Mouse (Mus musculus) olfactory bulb, adult 2 months (tissue): ENCODE measurements around the gene Aak1. TPM values are rescaled to one million over a fixed set of nuclear protein-coding genes. Genes with fewer than 3 reads are reported as not detected.

Experiments
- H3K27ac ChIP-seq: fragments of 200-500 bp; 2 replicates; pipeline ENCODE4 v1.5.1; 2012; ENCODE audit warnings: low read depth, low read length; ENCODE audit not compliant: insufficient read depth
- H3K4me1 ChIP-seq: fragments of 200-500 bp; 2 replicates; pipeline ENCODE4 v1.6.1; 2012; ENCODE audit warnings: low read length; ENCODE audit not compliant: control insufficient read depth, insufficient read depth
- H3K4me3 ChIP-seq: fragments of 200-500 bp; 2 replicates; pipeline ENCODE4 v1.5.1; 2012; ENCODE audit warnings: mild to moderate bottlenecking, low read depth, low read length, moderate library complexity; ENCODE audit not compliant: insufficient read depth
- CTCF ChIP-seq: fragments of 200-500 bp; IDR thresholded peaks from 2 replicates; pipeline ENCODE4 v1.5.1; 2012; ENCODE audit warnings: low read depth, mild to moderate bottlenecking, low read length, moderate library complexity; ENCODE audit not compliant: insufficient read depth
- POLR2A ChIP-seq: fragments of 200-500 bp; IDR thresholded peaks from 2 replicates; pipeline ENCODE4 v1.6.1; 2012; ENCODE audit warnings: mild to moderate bottlenecking, low read depth, low read length, moderate library complexity; ENCODE audit not compliant: insufficient read depth
- WGBS: fragments of 180-500 bp; shearing (Covaris S2); methylation state at CpG from one replicate; pipeline ENCODE4 v1.1.7; 2018; 5-methylcytosine and 5-hydroxymethylcytosine counted together
- polyA plus RNA-seq: library from polyadenylated mRNA; stranded (reverse); fragments of >200 nt; gene quantifications from 2 replicates; pipeline ENCODE4 v1.2.4, GENCODE M21; 2012; ENCODE audit warnings: low replicate concordance; ENCODE audit not compliant: missing spikeins, insufficient read depth, insufficient read length

Gene Aak1
- polyA plus RNA-seq, 1 experiment = 156 TPM

DNA sequence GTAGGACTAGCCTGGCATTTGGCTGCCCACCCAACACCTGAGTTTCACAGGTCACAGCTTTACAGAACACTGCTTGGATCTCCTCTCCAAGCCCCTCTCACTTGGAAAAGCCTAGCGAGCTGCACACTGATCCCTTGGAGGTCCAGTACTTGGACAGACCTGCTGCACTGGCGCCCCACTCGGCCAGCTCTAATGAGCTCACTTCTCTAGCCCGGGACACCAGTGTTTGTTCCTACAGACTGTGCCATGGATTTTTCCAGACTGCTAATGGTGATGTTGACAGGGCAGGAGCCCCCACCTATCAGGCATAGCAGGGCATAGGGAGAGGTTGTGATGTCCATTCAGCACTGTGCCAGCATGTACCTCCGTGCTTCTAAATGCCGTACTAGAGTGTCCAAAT, 48.2 kb downstream of the Aak1 start:
- H3K4me1 ChIP-seq = peaks cover 3% of the 10 kb centered on the region; the same call in 1 of the 2 replicates
- WGBS = 77% methylated on average over 6 of the region's 6 CpGs
- TF ChIP-seq POLR2A (no peak), CTCF (no peak)
- H3K4me3 ChIP-seq = no peak overlapping the region
- H3K27ac ChIP-seq = no peak overlapping the region

- Histone ChIP-seq H3K4me1 (peaks cover 6% of the 10 kb centered on the region; the same call in 1 of the 2 replicates), H3K4me3 (no peak overlapping the region), H3K27ac (no peak overlapping the region)
- WGBS = 21% methylated on average over 3 of the region's 3 CpGs
- no peak for TF ChIP-seq CTCF
Observed at GRCm38 (mm10) chr6:86899053-86899452, 49.7 kb downstream of the Aak1 start.

DNA sequence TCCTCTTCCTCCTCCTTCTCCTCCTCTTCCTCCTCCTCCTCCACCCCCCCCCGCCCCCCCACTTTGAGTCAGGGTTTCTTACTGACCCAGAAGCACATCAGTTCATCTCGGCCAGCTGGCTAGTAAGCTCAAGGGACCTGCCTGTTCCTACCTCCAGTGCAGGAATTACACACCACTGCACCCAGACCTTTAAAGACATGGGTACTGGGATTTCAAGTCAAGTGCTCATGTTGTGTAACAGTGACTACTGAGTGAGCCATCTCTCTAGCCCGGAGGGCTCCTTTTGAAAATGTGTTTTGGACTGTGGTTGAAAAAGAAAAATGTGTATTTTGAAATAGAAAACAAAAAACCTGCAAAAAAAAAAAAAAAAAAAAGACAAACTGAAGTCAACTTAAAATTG, 50.6 kb downstream of the Aak1 start:
- 87% methylated on average over 3 of the region's 3 CpGs for WGBS

DNA sequence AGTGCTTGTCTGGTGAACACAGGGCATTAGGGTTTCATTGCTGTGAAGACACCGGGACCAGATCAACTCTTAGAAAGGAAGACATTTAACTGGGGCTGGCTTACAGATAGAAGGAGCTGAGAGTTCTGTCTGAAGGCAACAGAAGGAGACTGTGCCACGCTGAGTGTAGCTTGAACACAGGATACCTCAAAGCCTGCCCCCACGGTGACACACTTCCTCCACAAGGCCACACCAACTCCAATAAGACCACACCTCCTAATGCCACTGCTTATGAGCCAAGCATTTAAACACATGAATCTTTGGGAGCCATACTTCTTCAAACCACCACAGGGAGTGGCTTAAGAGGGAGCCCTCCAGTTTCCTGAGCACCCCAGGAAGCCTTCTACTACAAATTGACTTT, 51.2 kb downstream of the Aak1 start:
- Histone ChIP-seq H3K4me1 (peaks cover 6% of the 10 kb centered on the region; the same call in 1 of the 2 replicates), H3K27ac (no peak overlapping the region), H3K4me3 (no peak overlapping the region)
- no peak for TF ChIP-seq POLR2A
- no peak for TF ChIP-seq CTCF
- 92% methylated on average over 3 of the region's 3 CpGs for WGBS

More for the DNA sequence above, 50.6 kb downstream of the Aak1 start:
- TF ChIP-seq POLR2A (no peak), CTCF (no peak)
- Histone ChIP-seq H3K4me3 (no peak overlapping the region), H3K4me1 (peaks cover 6% of the 10 kb centered on the region; the same call in 1 of the 2 replicates), H3K27ac (no peak overlapping the region)

- TF ChIP-seq POLR2A (no peak), CTCF (no peak)
- 67% methylated on average over 2 of the region's 2 CpGs for WGBS
- peaks cover 2% of the 10 kb centered on the region; the same call in 1 of the 2 replicates for H3K4me1 ChIP-seq
Observed at GRCm38 (mm10) chr6:86905500-86905899, 56.2 kb downstream of the Aak1 start.

DNA sequence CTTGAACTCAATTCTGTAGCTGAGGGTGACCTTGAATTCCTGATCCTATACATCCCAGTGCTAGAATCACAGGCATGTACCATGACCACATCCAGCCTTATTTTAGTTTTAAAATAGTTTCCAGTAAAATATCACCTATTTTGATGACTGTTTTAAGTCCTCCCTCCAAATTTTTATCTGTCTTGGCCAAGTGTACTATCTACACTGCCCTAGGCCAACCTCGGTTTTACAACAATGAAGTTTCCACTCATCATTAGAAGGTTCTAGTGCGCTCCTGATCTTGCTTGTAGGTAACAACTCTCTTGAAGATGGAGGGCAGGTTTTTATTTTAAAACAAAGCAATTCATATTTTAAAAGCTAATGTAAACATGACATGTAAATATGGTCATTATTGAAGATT, 57.9 kb downstream of the Aak1 start:
- WGBS = 100% methylated on average over 2 of the region's 2 CpGs
- no peak for TF ChIP-seq CTCF
- Histone ChIP-seq H3K4me1 (peaks cover 2% of the 10 kb centered on the region; the same call in 1 of the 2 replicates), H3K27ac (no peak overlapping the region), H3K4me3 (no peak overlapping the region)

More at GRCm38 (mm10) chr6:86905500-86905899, 56.2 kb downstream of the Aak1 start:
- Histone ChIP-seq H3K27ac (no peak overlapping the region), H3K4me3 (no peak overlapping the region)

- Histone ChIP-seq H3K4me3 (no peak overlapping the region), H3K4me1 (peaks cover 2% of the 10 kb centered on the region; the same call in 1 of the 2 replicates), H3K27ac (no peak overlapping the region)
- 70% methylated on average over 5 of the region's 5 CpGs for WGBS
- TF ChIP-seq POLR2A = no peak
- no peak for TF ChIP-seq CTCF
Observed at GRCm38 (mm10) chr6:86908561-86909150, 59.3 kb downstream of the Aak1 start.

- 90% methylated on average over 7 of the region's 7 CpGs for WGBS
- no peak for TF ChIP-seq CTCF
- TF ChIP-seq POLR2A = no peak
- H3K4me3 ChIP-seq = no peak overlapping the region
- H3K4me1 ChIP-seq = peaks cover 2% of the 10 kb centered on the region; the same call in 1 of the 2 replicates
- H3K27ac ChIP-seq = no peak overlapping the region
Observed at GRCm38 (mm10) chr6:86909881-86910280, 60.6 kb downstream of the Aak1 start.

DNA sequence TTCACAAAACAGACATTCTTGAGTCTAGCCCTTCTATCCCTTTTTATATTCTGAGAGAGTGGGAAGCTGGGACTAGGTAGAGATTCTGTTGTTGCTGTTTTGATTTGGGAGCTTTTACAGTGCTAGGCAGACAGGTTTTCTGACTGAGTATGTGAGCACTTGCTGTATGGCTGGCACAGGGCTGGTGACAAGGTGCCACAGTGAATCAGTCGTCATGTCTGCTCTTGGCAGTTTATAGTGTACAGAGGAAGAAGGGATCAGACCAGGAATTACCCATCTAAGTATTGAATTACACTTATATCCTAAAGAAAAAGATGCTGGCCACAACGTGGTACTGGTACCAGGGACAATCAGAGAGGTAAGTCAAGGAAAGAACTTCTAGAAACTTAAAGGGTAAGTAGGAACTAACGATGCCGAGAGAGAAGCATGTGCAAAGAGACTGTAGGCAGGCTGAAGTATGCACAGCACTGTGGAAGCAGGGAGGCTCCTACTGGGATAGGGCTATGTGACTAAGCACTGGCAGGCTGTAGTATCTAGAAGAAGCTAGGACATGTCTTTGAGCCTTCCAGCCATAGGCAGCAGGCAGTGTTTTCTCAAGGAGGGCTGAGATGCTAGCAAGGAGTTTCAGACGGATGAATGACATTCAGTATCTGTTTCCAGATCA, 67.0 kb downstream of the Aak1 start:
- Histone ChIP-seq H3K4me1 (peaks cover 17% of the 10 kb centered on the region), H3K4me3 (no peak overlapping the region), H3K27ac (no peak overlapping the region)
- WGBS = 71% methylated on average over 5 of the region's 5 CpGs
- TF ChIP-seq CTCF = no peak
- no peak for TF ChIP-seq POLR2A

- H3K27ac ChIP-seq = no peak overlapping the region
Observed at GRCm38 (mm10) chr6:86917231-86917630, 67.9 kb downstream of the Aak1 start.

More at GRCm38 (mm10) chr6:86917231-86917630, 67.9 kb downstream of the Aak1 start:
- Histone ChIP-seq H3K4me3 (no peak overlapping the region), H3K4me1 (peaks cover 17% of the 10 kb centered on the region)
- WGBS = 63% methylated on average over 4 of the region's 4 CpGs
- TF ChIP-seq POLR2A = no peak
- TF ChIP-seq CTCF = no peak
